Mouse (Mus musculus): ENCODE measurements at regions not wholly inside any gene's neighbourhood (a gene's known extent, or its start where the extent isn't known, plus 50 kb on each side); places are given as distances from the start of the nearest gene placed in this dataset.
"Not testable (repeated sequence)": the region's sequence is repeated elsewhere in the genome, so short reads cannot be mapped to it uniquely, and the experiment has no call there.

- not testable (repeated sequence) for TF ChIP-seq CTCF, EP300 (IDR thresholded peaks at IDR 0.05; ENCODE audit: low read depth)
Observed at GRCm38 (mm10) chr2:55222741-55223140, 213.0 kb upstream of the Kcnj3 start.

All from liver, postnatal 0 days (tissue).